Comparison of ENCODE assay signal across 7 mouse cellular contexts in the genomic region with DNA sequence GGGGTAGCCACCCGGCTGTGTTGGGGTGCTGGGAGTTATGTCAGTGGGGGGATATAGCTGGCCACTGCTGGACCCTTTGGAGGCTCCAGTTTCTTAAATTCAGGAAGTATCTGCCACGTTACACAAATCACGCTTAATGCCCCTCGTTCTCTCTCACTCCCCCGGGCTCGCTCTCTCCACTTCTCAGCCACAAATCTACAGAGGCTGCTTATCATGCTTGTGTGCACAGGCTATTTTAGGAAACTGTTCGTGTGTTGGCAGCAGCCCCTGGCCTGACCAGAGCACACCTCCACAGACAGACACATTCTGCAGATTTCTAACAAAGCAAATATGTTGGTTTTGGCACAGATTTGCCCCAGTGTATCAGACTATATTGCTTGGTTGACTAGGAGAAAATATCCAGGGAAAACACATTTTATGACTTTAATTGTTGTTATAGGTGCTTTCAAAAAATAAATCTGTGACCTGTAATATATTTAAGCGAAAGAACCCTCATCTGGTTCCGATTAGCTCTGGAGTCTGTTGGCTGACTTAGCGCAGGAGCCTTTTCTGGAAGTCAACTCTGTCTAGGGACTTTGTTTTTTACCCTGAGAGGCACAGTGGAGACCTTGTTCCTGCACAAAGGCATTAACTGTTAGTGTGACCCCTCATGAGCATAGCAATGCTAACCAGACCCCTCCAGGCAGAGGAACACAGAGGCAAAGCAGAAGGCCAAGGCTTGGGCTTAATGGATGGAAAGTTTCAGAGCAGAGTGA. TPM values are rescaled to one million over a fixed set of nuclear protein-coding genes. Genes with fewer than 3 reads are reported as not detected.
DNase-seq lines count a peak whose midpoint lies in the region; ATAC-seq and TF ChIP-seq lines count a peak whose summit lies in the region.

No protein-coding gene starts in this region.

- peak overlapping the region; percentile 21 for H3K4me2 ChIP-seq in embryonic facial prominence, embryonic 13.5 days
- peak overlapping the region; percentile 10 for H3K4me2 ChIP-seq in kidney, embryonic 16.5 days (replicated peaks; ENCODE audit: low read depth, low read length)

- H3K4me3 ChIP-seq in testis, adult 2 months (ENCODE audit: control insufficient read depth, low read depth, low read length) = no peak overlapping the region
- no peak overlapping the region for H3K4me3 ChIP-seq in embryonic facial prominence, embryonic 13.5 days
- H3K4me3 ChIP-seq in kidney, embryonic 16.5 days (ENCODE audit: low read length) = no peak overlapping the region

- 15% methylated on average over 10 of the region's 10 CpGs for WGBS in embryonic facial prominence, embryonic 13.5 days
- WGBS in kidney, embryonic 16.5 days = 11% methylated on average over 10 of the region's 10 CpGs

- TF ChIP-seq POLR2A in testis, adult 2 months (IDR thresholded peaks at IDR 0.05; ENCODE audit: control insufficient read depth, low read depth, low read length) = no peak

- H3K36me3 ChIP-seq in testis, adult 2 months (ENCODE audit: control insufficient read depth, insufficient read depth, low read length) = no peaks in the 10 kb centered on the region
- H3K36me3 ChIP-seq in embryonic facial prominence, embryonic 13.5 days = no peaks in the 10 kb centered on the region
- H3K36me3 ChIP-seq in kidney, embryonic 16.5 days (ENCODE audit: insufficient read depth, low read length) = no peaks in the 10 kb centered on the region

- ATAC-seq in embryonic facial prominence, embryonic 13.5 days (ENCODE audit: insufficient number of reproducible peaks, insufficient read depth, low FRiP score, low TSS enrichment, low read depth) = peak; percentile 81
- peak; percentile 88 for ATAC-seq in kidney, embryonic 16.5 days (ENCODE audit: low FRiP score, low TSS enrichment)

- H3K27me3 ChIP-seq in testis, adult 2 months (ENCODE audit: control insufficient read depth, insufficient read depth, low read length) = no peaks in the 10 kb centered on the region
- H3K27me3 ChIP-seq in embryonic facial prominence, embryonic 13.5 days = no peaks in the 10 kb centered on the region
- no peaks in the 10 kb centered on the region for H3K27me3 ChIP-seq in kidney, embryonic 16.5 days (ENCODE audit: insufficient read depth, low read length)

- H3K9me3 ChIP-seq in embryonic facial prominence, embryonic 13.5 days = no peaks in the 10 kb centered on the region
- no peaks in the 10 kb centered on the region; the same call in 1 of the 2 replicates for H3K9me3 ChIP-seq in kidney, embryonic 16.5 days (ENCODE audit: low read length)

- TF ChIP-seq CTCF in testis, adult 2 months (IDR thresholded peaks at IDR 0.05; ENCODE audit: control insufficient read depth, insufficient read depth, insufficient replicate concordance, low read depth, low read length) = no peak

- no peak overlapping the region for H3K9ac ChIP-seq in embryonic facial prominence, embryonic 13.5 days
- H3K9ac ChIP-seq in kidney, embryonic 16.5 days (replicated peaks; ENCODE audit: low read length) = peak overlapping the region; percentile 41; the same call in 1 of the 2 replicates

- DNase-seq in testis, postnatal 14 days (ENCODE audit: low spot score) = no peak
- peak; percentile 52 for DNase-seq in yolk sac, embryonic 10.5 days (ENCODE audit: low spot score)
- no peak for DNase-seq in gastrocnemius, postnatal 4 days (ENCODE audit: low spot score in 2 of 2)
- DNase-seq in layer of hippocampus, postnatal 25 days (ENCODE audit: extremely low spot score in 1 of 2, low spot score in 1 of 2) = no peak

- H3K27ac ChIP-seq in testis, adult 2 months (ENCODE audit: control insufficient read depth, insufficient read depth, low read depth, low read length) = peak overlapping the region; percentile 29; the same call in 1 of the 2 replicates
- H3K27ac ChIP-seq in embryonic facial prominence, embryonic 13.5 days = peak overlapping the region; percentile 92
- H3K27ac ChIP-seq in kidney, embryonic 16.5 days (ENCODE audit: low read length) = peak overlapping the region; percentile 85

- no peaks in the 10 kb centered on the region for H3K4me1 ChIP-seq in testis, adult 2 months (ENCODE audit: control insufficient read depth, insufficient read depth, low read length)
- H3K4me1 ChIP-seq in embryonic facial prominence, embryonic 13.5 days = peaks cover 27% of the 10 kb centered on the region
- H3K4me1 ChIP-seq in kidney, embryonic 16.5 days (ENCODE audit: insufficient read depth, low read length) = peaks cover 29% of the 10 kb centered on the region

RNA-seq across cellular contexts. Expression of a gene that starts 51.2 kb away (rescaled TPM):
- 79.1 and 87.0 TPM in 2 replicates for polyA plus RNA-seq in testis, adult 2 months (2012; rRNA removed)
- 0.26 TPM in 1 of 2 replicates, not detected in the other for polyA plus RNA-seq in embryonic facial prominence, embryonic 13.5 days (2015; fragmentation: Nextera tagmentation; extraction: Ambion mirVana)
- 3.3 and 3.5 TPM in 2 replicates for polyA plus RNA-seq in kidney, embryonic 16.5 days (2015; fragmentation: Nextera tagmentation; extraction: Ambion mirVana)
- total RNA-seq in gastrocnemius, postnatal 4 days (2021) = not detected
- 1 to 10 TPM; 2.0 to 2.4 TPM for total RNA-seq in layer of hippocampus, postnatal 25 days (2021)

RNA-seq across cellular contexts. Expression of a gene that starts 53.3 kb away (rescaled TPM):
- polyA plus RNA-seq in testis, adult 2 months (2012; rRNA removed) = 35.7 and 44.2 TPM in 2 replicates
- polyA plus RNA-seq in embryonic facial prominence, embryonic 13.5 days (2015; fragmentation: Nextera tagmentation; extraction: Ambion mirVana) = 126 and 140 TPM in 2 replicates
- polyA plus RNA-seq in kidney, embryonic 16.5 days (2015; fragmentation: Nextera tagmentation; extraction: Ambion mirVana) = 147 and 155 TPM in 2 replicates
- 10 to 100 TPM; 68.5 to 69.7 TPM for total RNA-seq in gastrocnemius, postnatal 4 days (2021)
- total RNA-seq in layer of hippocampus, postnatal 25 days (2021) = 100 to 1,000 TPM; 122 to 139 TPM

Comparison
In these comparisons a context has a peak if more than half of its experiments do, and no peak if none do; other contexts are left out.
1. H3K27ac ChIP-seq: peak in every context shown above with its lines; median percentile 92 in embryonic facial prominence, embryonic 13.5 days; 85 in kidney, embryonic 16.5 days; 29 in testis, adult 2 months.
2. RNA of a gene that starts 51.2 kb away (polyA plus RNA-seq): 79.1 to 87.0 TPM in testis, adult 2 months; 3.3 to 3.5 TPM in kidney, embryonic 16.5 days and 0.26 TPM in embryonic facial prominence, embryonic 13.5 days; every median in the first group is over 10 times any median in the second.